Mouse (Mus musculus): ENCODE data around the gene Bglap3. TPM values are rescaled to one million over a fixed set of nuclear protein-coding genes. Genes with fewer than 3 reads are reported as not detected.

The Bglap3 gene
- polyA plus RNA-seq, 1 experiment: 0.08 TPM

GRCm38 (mm10) chr3:88365705-88366361 lies 6.7 kb downstream of the Bglap3 start:
- TF ChIP-seq CTCF (IDR thresholded peaks at IDR 0.05; ENCODE audit: borderline replicate concordance, extremely low read depth, insufficient read depth, insufficient read length): no peak
- no peak for DNase-seq (ENCODE audit: low read depth)

GRCm38 (mm10) chr3:88364337-88364736 lies 8.2 kb downstream of the Bglap3 start, which contains the start of gene Paqr6:
Gene Paqr6, plus strand, starts transcription at chr3:88364584.
- TF ChIP-seq CTCF (IDR thresholded peaks at IDR 0.05; ENCODE audit: borderline replicate concordance, extremely low read depth, insufficient read depth, insufficient read length): no peak
- no peak for TF ChIP-seq POLR2A (IDR thresholded peaks at IDR 0.05; ENCODE audit: borderline replicate concordance, extremely low read depth, insufficient read depth, insufficient read length, poor library complexity, severe bottlenecking)
- DNase-seq (ENCODE audit: low read depth): peak; percentile 47

- DNase-seq (ENCODE audit: low read depth): peak; percentile 41
Measured at GRCm38 (mm10) chr3:88363700-88364099, 8.8 kb downstream of the Bglap3 start.

GRCm38 (mm10) chr3:88361612-88362313 lies 10.8 kb downstream of the Bglap3 start:
- TF ChIP-seq CTCF (IDR thresholded peaks at IDR 0.05; ENCODE audit: borderline replicate concordance, extremely low read depth, insufficient read depth, insufficient read length): no peak
- no peak for TF ChIP-seq POLR2A (IDR thresholded peaks at IDR 0.05; ENCODE audit: borderline replicate concordance, extremely low read depth, insufficient read depth, insufficient read length, poor library complexity, severe bottlenecking)
- no peak for DNase-seq (ENCODE audit: low read depth)

More at GRCm38 (mm10) chr3:88363700-88364099, 8.8 kb downstream of the Bglap3 start:
- no peak for TF ChIP-seq CTCF (IDR thresholded peaks at IDR 0.05; ENCODE audit: borderline replicate concordance, extremely low read depth, insufficient read depth, insufficient read length)
- TF ChIP-seq POLR2A (IDR thresholded peaks at IDR 0.05; ENCODE audit: borderline replicate concordance, extremely low read depth, insufficient read depth, insufficient read length, poor library complexity, severe bottlenecking): no peak

- no peak for TF ChIP-seq POLR2A (IDR thresholded peaks at IDR 0.05; ENCODE audit: borderline replicate concordance, extremely low read depth, insufficient read depth, insufficient read length, poor library complexity, severe bottlenecking)
- TF ChIP-seq CTCF (IDR thresholded peaks at IDR 0.05; ENCODE audit: borderline replicate concordance, extremely low read depth, insufficient read depth, insufficient read length): no peak
- DNase-seq (ENCODE audit: low read depth): no peak
Measured at GRCm38 (mm10) chr3:88361096-88361495, 11.4 kb downstream of the Bglap3 start.

- no peak for DNase-seq (ENCODE audit: low read depth)
- no peak for TF ChIP-seq CTCF (IDR thresholded peaks at IDR 0.05; ENCODE audit: borderline replicate concordance, extremely low read depth, insufficient read depth, insufficient read length)
- TF ChIP-seq POLR2A (IDR thresholded peaks at IDR 0.05; ENCODE audit: borderline replicate concordance, extremely low read depth, insufficient read depth, insufficient read length, poor library complexity, severe bottlenecking): no peak
Measured at GRCm38 (mm10) chr3:88359989-88360388, 12.6 kb downstream of the Bglap3 start.

GRCm38 (mm10) chr3:88359584-88359983 lies 13.0 kb downstream of the Bglap3 start:
- TF ChIP-seq POLR2A (IDR thresholded peaks at IDR 0.05; ENCODE audit: borderline replicate concordance, extremely low read depth, insufficient read depth, insufficient read length, poor library complexity, severe bottlenecking): no peak
- no peak for TF ChIP-seq CTCF (IDR thresholded peaks at IDR 0.05; ENCODE audit: borderline replicate concordance, extremely low read depth, insufficient read depth, insufficient read length)
- DNase-seq (ENCODE audit: low read depth): no peak

- no peak for DNase-seq (ENCODE audit: low read depth)
- TF ChIP-seq POLR2A (IDR thresholded peaks at IDR 0.05; ENCODE audit: borderline replicate concordance, extremely low read depth, insufficient read depth, insufficient read length, poor library complexity, severe bottlenecking): no peak
- no peak for TF ChIP-seq CTCF (IDR thresholded peaks at IDR 0.05; ENCODE audit: borderline replicate concordance, extremely low read depth, insufficient read depth, insufficient read length)
Measured at GRCm38 (mm10) chr3:88354396-88355165, 18.0 kb downstream of the Bglap3 start.

- no peak for DNase-seq (ENCODE audit: low read depth)
- TF ChIP-seq CTCF (IDR thresholded peaks at IDR 0.05; ENCODE audit: borderline replicate concordance, extremely low read depth, insufficient read depth, insufficient read length) (no peak), POLR2A (IDR thresholded peaks at IDR 0.05; ENCODE audit: borderline replicate concordance, extremely low read depth, insufficient read depth, insufficient read length, poor library complexity, severe bottlenecking) (no peak)
Measured at GRCm38 (mm10) chr3:88352907-88353306, 19.6 kb downstream of the Bglap3 start.

- TF ChIP-seq POLR2A (IDR thresholded peaks at IDR 0.05; ENCODE audit: borderline replicate concordance, extremely low read depth, insufficient read depth, insufficient read length, poor library complexity, severe bottlenecking) (no peak), CTCF (IDR thresholded peaks at IDR 0.05; ENCODE audit: borderline replicate concordance, extremely low read depth, insufficient read depth, insufficient read length) (no peak)
Measured at GRCm38 (mm10) chr3:88350732-88351131, 21.8 kb downstream of the Bglap3 start.

GRCm38 (mm10) chr3:88339006-88339405 lies 33.5 kb downstream of the Bglap3 start:
- DNase-seq (ENCODE audit: low read depth): no peak
- TF ChIP-seq CTCF (IDR thresholded peaks at IDR 0.05; ENCODE audit: borderline replicate concordance, extremely low read depth, insufficient read depth, insufficient read length): no peak
- TF ChIP-seq POLR2A (IDR thresholded peaks at IDR 0.05; ENCODE audit: borderline replicate concordance, extremely low read depth, insufficient read depth, insufficient read length, poor library complexity, severe bottlenecking): no peak

More at GRCm38 (mm10) chr3:88350732-88351131, 21.8 kb downstream of the Bglap3 start:
- no peak for DNase-seq (ENCODE audit: low read depth)
